Mouse (Mus musculus) limb, embryonic 10.5 days (tissue): ENCODE measurements around the gene Pdpr. TPM values are rescaled to one million over a fixed set of nuclear protein-coding genes. Genes with fewer than 3 reads are reported as not detected.

Experiments
- DNase-seq: peaks from one replicate; pipeline ENCODE4 v3.0.0-alpha.2; 2017; ENCODE audit warnings: low spot score
- H3K27ac ChIP-seq: fragments of 300-500 bp; sonication (generic); 2 replicates; pipeline ENCODE4 v1.5.1; 2016; ENCODE audit warnings: mild to moderate bottlenecking
- H3K27me3 ChIP-seq: fragments of 300-500 bp; sonication (generic); 2 replicates; pipeline ENCODE4 v1.6.1; 2016; ENCODE audit warnings: low read depth, mild to moderate bottlenecking; ENCODE audit not compliant: poor library complexity, severe bottlenecking
- H3K36me3 ChIP-seq: fragments of 300-500 bp; sonication (generic); 2 replicates; pipeline ENCODE4 v1.6.1; 2016; ENCODE audit warnings: mild to moderate bottlenecking, moderate library complexity
- H3K4me1 ChIP-seq: fragments of 300-500 bp; sonication (generic); 2 replicates; pipeline ENCODE4 v1.6.1; 2016
- H3K4me3 ChIP-seq: fragments of 300-500 bp; sonication (generic); 2 replicates; pipeline ENCODE4 v1.5.1; 2016; ENCODE audit warnings: mild to moderate bottlenecking, moderate library complexity
- H3K9me3 ChIP-seq: fragments of 300-500 bp; sonication (generic); replicated peaks from 2 replicates; pipeline ENCODE4 v1.6.1; 2016; ENCODE audit warnings: mild to moderate bottlenecking
- WGBS: fragments of 180-500 bp; shearing (Covaris S2); methylation state at CpG from one replicate; pipeline ENCODE4 v1.1.7; 2016; 5-methylcytosine and 5-hydroxymethylcytosine counted together
- polyA plus RNA-seq: library from polyadenylated mRNA; unstranded; fragments of >200 nt; fragmentation: Nextera tagmentation; extraction: Ambion mirVana; gene quantifications from 2 replicates; pipeline ENCODE4 v1.2.1, GENCODE M21; 2016

The Pdpr gene
- 10.2 and 13.3 TPM in 2 replicates for polyA plus RNA-seq

- 6% methylated on average over 54 of the region's 72 CpGs for WGBS
- Histone ChIP-seq H3K36me3 (no peaks in the 10 kb centered on the region), H3K27me3 (no peaks in the 10 kb centered on the region), H3K4me1 (peaks cover 12% of the 10 kb centered on the region), H3K9me3 (no peaks in the 10 kb centered on the region), H3K4me3 (peak within 1 kb of the TSS; percentile 69), H3K27ac (peak within 1 kb of the TSS; percentile 61)
- peak; percentile 93 for DNase-seq
Measured at GRCm38 (mm10) chr8:111093865-111094718, at the start of gene Pdpr. Gene Pdpr (plus strand): TSS chr8:111094630.

- DNase-seq: no peak
- Histone ChIP-seq H3K4me1 (no peaks in the 10 kb centered on the region), H3K27ac (no peak overlapping the region), H3K4me3 (no peak overlapping the region), H3K9me3 (no peaks in the 10 kb centered on the region), H3K36me3 (peaks cover 100% of the 10 kb centered on the region), H3K27me3 (no peaks in the 10 kb centered on the region)
- WGBS: 95% methylated on average over 2 of the region's 2 CpGs
Measured at GRCm38 (mm10) chr8:111048694-111049093, 45.7 kb upstream of the Pdpr start.

DNA sequence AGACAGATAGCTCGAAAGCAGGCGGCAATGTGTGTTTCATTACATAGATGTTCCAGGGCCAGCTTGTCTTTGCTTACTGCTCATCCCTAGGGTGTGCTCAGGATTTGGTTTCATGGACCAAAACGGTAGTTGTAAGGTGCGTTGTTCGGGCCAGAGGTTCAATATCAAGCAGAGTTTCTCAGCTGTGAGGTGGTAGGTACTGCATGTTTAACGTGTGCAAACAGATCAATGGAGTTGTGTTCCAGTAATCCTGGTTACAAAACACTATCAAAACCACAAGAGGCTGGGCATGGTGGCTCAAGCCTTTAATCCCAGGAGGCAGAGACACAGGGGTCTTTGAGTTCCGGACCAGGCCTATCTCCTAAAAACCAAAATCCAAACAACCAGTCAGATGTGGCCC, 45.3 kb upstream of the Pdpr start:
- Histone ChIP-seq H3K4me1 (no peaks in the 10 kb centered on the region), H3K9me3 (no peaks in the 10 kb centered on the region), H3K4me3 (no peak overlapping the region), H3K27ac (no peak overlapping the region), H3K27me3 (no peaks in the 10 kb centered on the region), H3K36me3 (peaks cover 100% of the 10 kb centered on the region)
- no peak for DNase-seq
- WGBS: 98% methylated on average over 7 of the region's 7 CpGs

GRCm38 (mm10) chr8:111053827-111054518, 40.5 kb upstream of the Pdpr start:
- Histone ChIP-seq H3K4me1 (peaks cover 16% of the 10 kb centered on the region), H3K27me3 (no peaks in the 10 kb centered on the region), H3K27ac (no peak overlapping the region), H3K9me3 (no peaks in the 10 kb centered on the region), H3K4me3 (no peak overlapping the region), H3K36me3 (peaks cover 94% of the 10 kb centered on the region)
- no peak for DNase-seq
- WGBS: 97% methylated on average over 12 of the region's 12 CpGs

DNA sequence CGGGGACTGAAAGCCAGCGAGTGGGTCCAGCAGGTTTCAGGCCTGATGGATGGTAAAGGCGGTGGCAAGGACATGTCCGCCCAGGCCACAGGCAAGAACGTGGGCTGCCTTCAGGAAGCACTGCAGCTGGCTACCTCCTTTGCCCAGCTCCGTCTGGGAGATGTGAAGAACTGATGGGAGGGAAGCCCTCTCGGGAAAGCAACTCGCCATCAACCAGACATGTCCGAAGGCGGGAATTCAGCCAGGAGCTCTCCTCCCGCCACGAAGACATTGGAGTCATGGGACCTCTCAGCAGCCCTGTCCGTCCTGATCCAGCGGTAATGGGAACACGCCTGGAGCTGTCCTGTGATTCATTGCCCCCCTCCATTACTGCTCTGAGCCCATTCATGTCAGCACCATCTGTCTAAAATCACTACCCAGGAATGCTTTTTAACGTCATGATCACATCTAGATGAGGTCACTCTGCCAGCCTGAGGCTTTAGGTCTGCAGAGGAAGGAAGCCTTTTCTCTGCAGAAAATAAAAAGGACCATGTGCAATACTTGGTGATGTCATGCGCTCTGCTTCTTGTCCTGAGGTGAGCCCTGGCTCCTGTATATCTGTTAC, 39.3 kb upstream of the Pdpr start:
- H3K9me3 ChIP-seq: no peaks in the 10 kb centered on the region
- H3K27ac ChIP-seq: no peak overlapping the region
- DNase-seq: no peak
- H3K36me3 ChIP-seq: peaks cover 86% of the 10 kb centered on the region
- 93% methylated on average over 17 of the region's 17 CpGs for WGBS
- H3K4me1 ChIP-seq: peaks cover 25% of the 10 kb centered on the region
- no peaks in the 10 kb centered on the region for H3K27me3 ChIP-seq
- H3K4me3 ChIP-seq: no peak overlapping the region

GRCm38 (mm10) chr8:111055661-111056060, 38.8 kb upstream of the Pdpr start:
- DNase-seq: no peak
- H3K4me3 ChIP-seq: peak overlapping the region; percentile 98
- 67% methylated on average over 2 of the region's 2 CpGs for WGBS
- no peaks in the 10 kb centered on the region for H3K9me3 ChIP-seq
- peaks cover 26% of the 10 kb centered on the region for H3K4me1 ChIP-seq
- peaks cover 80% of the 10 kb centered on the region for H3K36me3 ChIP-seq
- H3K27ac ChIP-seq: no peak overlapping the region
- H3K27me3 ChIP-seq: no peaks in the 10 kb centered on the region

GRCm38 (mm10) chr8:111056158-111056663, 38.2 kb upstream of the Pdpr start, which contains the start of gene Exosc6:
Gene Exosc6 (plus strand): TSS chr8:111056339.
- WGBS: under 1% methylated on average over 68 of the region's 68 CpGs
- Histone ChIP-seq H3K27ac (peak within 1 kb of the TSS; percentile 94), H3K36me3 (peaks cover 75% of the 10 kb centered on the region)

GRCm38 (mm10) chr8:111056691-111057293, 37.6 kb upstream of the Pdpr start:
- Histone ChIP-seq H3K36me3 (peaks cover 69% of the 10 kb centered on the region), H3K27me3 (no peaks in the 10 kb centered on the region), H3K4me1 (peaks cover 37% of the 10 kb centered on the region), H3K27ac (peak overlapping the region; percentile 94), H3K4me3 (peak overlapping the region; percentile 98), H3K9me3 (no peaks in the 10 kb centered on the region)
- WGBS: under 1% methylated on average over 62 of the region's 63 CpGs
- DNase-seq: peak; percentile 70

More at GRCm38 (mm10) chr8:111056158-111056663, 38.2 kb upstream of the Pdpr start, which contains the start of gene Exosc6:
- peak; percentile 94 for DNase-seq
- H3K9me3 ChIP-seq: no peaks in the 10 kb centered on the region
- peaks cover 31% of the 10 kb centered on the region for H3K4me1 ChIP-seq
- H3K4me3 ChIP-seq: peak within 1 kb of the TSS; percentile 98
- H3K27me3 ChIP-seq: no peaks in the 10 kb centered on the region

DNA sequence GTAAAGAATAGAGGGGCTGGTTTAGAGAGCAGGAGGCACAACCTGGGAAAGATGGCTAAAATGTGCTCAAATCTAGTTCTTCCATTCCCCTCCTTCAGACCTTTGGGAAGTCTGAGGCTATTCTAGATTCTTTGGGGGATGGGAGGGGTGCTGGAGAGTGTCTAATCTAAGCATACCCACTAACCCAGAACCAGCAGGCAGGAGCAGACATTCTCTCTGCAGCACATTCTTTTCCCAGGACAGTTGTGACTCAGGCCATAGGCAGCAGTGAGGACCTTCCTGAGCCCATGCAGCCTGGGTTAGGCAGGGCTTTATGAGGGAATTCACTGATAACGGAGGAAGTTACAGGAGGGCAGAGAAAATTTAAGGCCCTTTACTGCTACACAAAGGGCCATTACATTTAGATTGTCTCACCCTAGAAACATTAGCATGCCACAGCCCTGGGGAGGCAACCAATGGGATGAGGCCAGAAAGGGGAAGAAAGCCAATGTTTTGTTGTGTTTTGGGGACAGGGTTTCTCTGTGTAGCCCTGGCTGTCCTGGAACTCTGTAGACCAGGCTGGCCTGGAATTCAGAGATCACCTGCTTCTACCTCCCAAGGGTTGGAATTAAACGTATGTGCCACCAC, 35.4 kb upstream of the Pdpr start:
- no peak for DNase-seq
- no peaks in the 10 kb centered on the region for H3K9me3 ChIP-seq
- H3K4me1 ChIP-seq: peaks cover 48% of the 10 kb centered on the region
- WGBS: 69% methylated on average over 2 of the region's 2 CpGs
- H3K27ac ChIP-seq: no peak overlapping the region
- no peaks in the 10 kb centered on the region for H3K27me3 ChIP-seq
- H3K4me3 ChIP-seq: no peak overlapping the region
- peaks cover 46% of the 10 kb centered on the region for H3K36me3 ChIP-seq

GRCm38 (mm10) chr8:111061688-111062071, 32.8 kb upstream of the Pdpr start:
- under 1% methylated on average over 14 of the region's 14 CpGs for WGBS
- H3K9me3 ChIP-seq: no peaks in the 10 kb centered on the region
- DNase-seq: peak; percentile 59
- peak overlapping the region; percentile 74 for H3K4me3 ChIP-seq
- peaks cover 22% of the 10 kb centered on the region for H3K36me3 ChIP-seq
- H3K4me1 ChIP-seq: peaks cover 48% of the 10 kb centered on the region
- H3K27me3 ChIP-seq: no peaks in the 10 kb centered on the region
- peak overlapping the region; percentile 78 for H3K27ac ChIP-seq

DNA sequence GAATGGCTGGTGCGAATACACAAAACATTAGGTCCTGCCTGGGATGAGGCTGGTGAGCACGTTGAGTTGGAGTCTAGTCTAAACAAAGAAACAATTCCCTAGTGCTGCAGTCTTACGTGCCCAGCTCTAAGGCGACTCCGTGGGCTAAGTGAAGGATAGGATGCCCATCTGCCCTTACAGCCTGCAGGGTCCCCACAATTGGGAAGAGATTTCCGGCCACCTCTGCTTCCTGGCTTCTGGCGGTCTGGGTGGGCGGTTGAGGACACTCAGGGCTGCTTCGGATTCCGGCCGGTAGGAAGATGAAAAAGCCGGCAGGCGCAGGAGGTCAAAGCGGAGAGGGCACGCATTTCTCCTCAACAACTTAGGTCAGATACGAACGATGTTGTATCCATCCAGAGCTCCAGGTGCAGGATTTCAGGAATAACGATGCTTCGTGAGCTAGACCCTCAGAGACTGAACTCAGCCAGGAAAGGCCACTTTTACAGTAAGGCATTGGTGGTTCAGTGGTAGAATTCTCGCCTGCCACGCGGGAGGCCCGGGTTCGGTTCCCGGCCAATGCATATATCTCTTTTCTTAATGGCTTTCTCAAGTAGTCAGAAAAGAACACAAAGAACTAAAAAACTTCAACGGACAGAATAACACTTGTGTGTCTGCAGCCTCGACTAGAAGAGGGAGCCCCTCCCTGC, 32.2 kb upstream of the Pdpr start:
- WGBS: under 1% methylated on average over 27 of the region's 27 CpGs
- Histone ChIP-seq H3K4me3 (peak overlapping the region; percentile 74), H3K9me3 (no peaks in the 10 kb centered on the region), H3K27me3 (no peaks in the 10 kb centered on the region), H3K4me1 (peaks cover 44% of the 10 kb centered on the region), H3K36me3 (peaks cover 21% of the 10 kb centered on the region), H3K27ac (peak overlapping the region; percentile 78)
- peak; percentile 94 for DNase-seq
